Comparison of ENCODE assay signal across 20 mouse cellular contexts in genomic region chr11:109497990-109498389, GRCm38 (mm10). TPM values are rescaled to one million over a fixed set of nuclear protein-coding genes. Genes with fewer than 3 reads are reported as not detected.
DNase-seq lines count a peak whose midpoint lies in the region; ATAC-seq and TF ChIP-seq lines count a peak whose summit lies in the region.
"Had no signal": no experiment of that assay in that cellular context is flagged by ENCODE, and none has a peak within 500 bp of the region (broad histone marks: within the 10 kb centered on the region; RNA-seq: fewer than 3 reads in every experiment).

No protein-coding gene starts in this region.

- TF ChIP-seq EP300 in heart, postnatal 0 days (IDR thresholded peaks at IDR 0.05; ENCODE audit: low read depth), result no peak

- H3K4me3 ChIP-seq in forebrain, embryonic 10.5 days, result no peak overlapping the region
- no peak overlapping the region for H3K4me3 ChIP-seq in forebrain, embryonic 12.5 days (replicated peaks)
- H3K4me3 ChIP-seq in heart, postnatal 0 days (ENCODE audit: low read depth, low read length), result no peak overlapping the region
- H3K4me3 ChIP-seq in midbrain, embryonic 13.5 days (replicated peaks), result no peak overlapping the region
- no peak overlapping the region for H3K4me3 ChIP-seq in midbrain, embryonic 15.5 days
- H3K4me3 ChIP-seq: embryonic facial prominence, embryonic 12.5 days; layer of hippocampus, adult 2 months; limb, embryonic 12.5 days; liver, embryonic 15.5 days; neural tube, embryonic 13.5 days had no signal

- WGBS in forebrain, embryonic 10.5 days, result 91% methylated on average over 9 of the region's 9 CpGs
- WGBS in forebrain, embryonic 12.5 days, result 88% methylated on average over 9 of the region's 9 CpGs
- WGBS in heart, postnatal 0 days, result 68% methylated on average over 9 of the region's 9 CpGs
- 86% methylated on average over 9 of the region's 9 CpGs for WGBS in midbrain, embryonic 13.5 days
- WGBS in midbrain, embryonic 15.5 days, result 81% methylated on average over 9 of the region's 9 CpGs

- no peaks in the 10 kb centered on the region for H3K27me3 ChIP-seq in forebrain, embryonic 10.5 days (ENCODE audit: poor library complexity, severe bottlenecking)
- no peaks in the 10 kb centered on the region for H3K27me3 ChIP-seq in forebrain, embryonic 12.5 days
- no peaks in the 10 kb centered on the region for H3K27me3 ChIP-seq in heart, postnatal 0 days (ENCODE audit: control insufficient read depth, insufficient read depth, low read length)
- H3K27me3 ChIP-seq in midbrain, embryonic 13.5 days, result no peaks in the 10 kb centered on the region
- H3K27me3 ChIP-seq in midbrain, embryonic 15.5 days (replicated peaks), result no peaks in the 10 kb centered on the region
- H3K27me3 ChIP-seq: CH12.LX; embryonic facial prominence, embryonic 12.5 days; liver, embryonic 15.5 days; neural tube, embryonic 13.5 days had no signal

- ATAC-seq in forebrain, embryonic 12.5 days (ENCODE audit: low FRiP score), result no peak
- ATAC-seq in heart, postnatal 0 days (ENCODE audit: insufficient read depth, low read depth), result no peak
- ATAC-seq in midbrain, embryonic 13.5 days, result no peak
- ATAC-seq in midbrain, embryonic 15.5 days (replicated peaks), result no peak
- ATAC-seq in monocyte, adult 5-6 weeks (replicated peaks; ENCODE audit: insufficient number of reproducible peaks, low FRiP score, low TSS enrichment, poor library complexity, severe bottlenecking), result no peak

- no peak for TF ChIP-seq CTCF in heart, postnatal 0 days (IDR thresholded peaks at IDR 0.05; ENCODE audit: low read depth)

- intact Hi-C loops in heart, postnatal 10 days (cut with DNase I), result no loop called here

- H3K36me3 ChIP-seq in forebrain, embryonic 10.5 days (replicated peaks), result no peaks in the 10 kb centered on the region
- H3K36me3 ChIP-seq in forebrain, embryonic 12.5 days (replicated peaks), result no peaks in the 10 kb centered on the region
- no peaks in the 10 kb centered on the region for H3K36me3 ChIP-seq in heart, postnatal 0 days (replicated peaks; ENCODE audit: control insufficient read depth, insufficient read depth, low read length)
- no peaks in the 10 kb centered on the region for H3K36me3 ChIP-seq in midbrain, embryonic 13.5 days
- no peaks in the 10 kb centered on the region for H3K36me3 ChIP-seq in midbrain, embryonic 15.5 days (replicated peaks)
- H3K36me3 ChIP-seq: embryonic facial prominence, embryonic 12.5 days; limb, embryonic 12.5 days; liver, embryonic 15.5 days; neural tube, embryonic 13.5 days had no signal

- H3K4me2 ChIP-seq in forebrain, embryonic 12.5 days, result no peak overlapping the region
- 0 out of 2 replicates have a peak overlapping the region, but pooled peaks have one; percentile 10 for H3K4me2 ChIP-seq in heart, postnatal 0 days (ENCODE audit: low read depth, low read length)
- no peak overlapping the region for H3K4me2 ChIP-seq in midbrain, embryonic 13.5 days (replicated peaks)
- H3K4me2 ChIP-seq in midbrain, embryonic 15.5 days, result no peak overlapping the region
- H3K4me2 ChIP-seq: embryonic facial prominence, embryonic 12.5 days; heart, embryonic 11.5 days; hindbrain, embryonic 14.5 days; limb, embryonic 12.5 days; liver, embryonic 15.5 days; neural tube, embryonic 13.5 days had no signal

- H3K27ac ChIP-seq in forebrain, embryonic 10.5 days, result peak overlapping the region; percentile 53; the same call in 1 of the 2 replicates
- no peak overlapping the region for H3K27ac ChIP-seq in forebrain, embryonic 12.5 days
- H3K27ac ChIP-seq in heart, postnatal 0 days (ENCODE audit: low read depth), result no peak overlapping the region
- H3K27ac ChIP-seq in midbrain, embryonic 13.5 days, result peak overlapping the region; percentile 14; the same call in 1 of the 2 replicates
- H3K27ac ChIP-seq in midbrain, embryonic 15.5 days, result no peak overlapping the region
- H3K27ac ChIP-seq: embryonic facial prominence, embryonic 12.5 days; hindbrain, embryonic 14.5 days; layer of hippocampus, adult 2 months; limb, embryonic 12.5 days; liver, embryonic 15.5 days; neural tube, embryonic 13.5 days had no signal

- H3K9ac ChIP-seq in forebrain, embryonic 12.5 days, result no peak overlapping the region
- H3K9ac ChIP-seq in heart, postnatal 0 days (replicated peaks; ENCODE audit: low read depth, low read length), result no peak overlapping the region
- no peak overlapping the region for H3K9ac ChIP-seq in midbrain, embryonic 13.5 days (replicated peaks)
- no peak overlapping the region for H3K9ac ChIP-seq in midbrain, embryonic 15.5 days
- H3K9ac ChIP-seq: embryonic facial prominence, embryonic 12.5 days; hindbrain, embryonic 14.5 days; limb, embryonic 12.5 days; liver, embryonic 15.5 days; neural tube, embryonic 13.5 days had no signal

- H3K9me3 ChIP-seq in forebrain, embryonic 10.5 days, result no peaks in the 10 kb centered on the region
- no peaks in the 10 kb centered on the region for H3K9me3 ChIP-seq in forebrain, embryonic 12.5 days
- H3K9me3 ChIP-seq in heart, postnatal 0 days (replicated peaks; ENCODE audit: control insufficient read depth, low read length), result no peaks in the 10 kb centered on the region
- no peaks in the 10 kb centered on the region for H3K9me3 ChIP-seq in midbrain, embryonic 13.5 days
- no peaks in the 10 kb centered on the region for H3K9me3 ChIP-seq in midbrain, embryonic 15.5 days
- H3K9me3 ChIP-seq: embryonic facial prominence, embryonic 12.5 days; limb, embryonic 12.5 days; liver, embryonic 15.5 days; neural tube, embryonic 13.5 days had no signal

- H3K4me1 ChIP-seq in forebrain, embryonic 10.5 days, result peaks cover 37% of the 10 kb centered on the region
- peaks cover 22% of the 10 kb centered on the region for H3K4me1 ChIP-seq in forebrain, embryonic 12.5 days
- H3K4me1 ChIP-seq in heart, postnatal 0 days (ENCODE audit: control insufficient read depth, insufficient read depth), result peaks cover 18% of the 10 kb centered on the region
- peaks cover 22% of the 10 kb centered on the region for H3K4me1 ChIP-seq in midbrain, embryonic 13.5 days (replicated peaks)
- peaks cover 20% of the 10 kb centered on the region for H3K4me1 ChIP-seq in midbrain, embryonic 15.5 days
- H3K4me1 ChIP-seq: embryonic facial prominence, embryonic 12.5 days had no signal

- no peak for DNase-seq in forebrain, embryonic 10.5 days (ENCODE audit: extremely low spot score, low spot score)
- no peak for DNase-seq in heart, postnatal 0 days (ENCODE audit: low spot score)
- DNase-seq in heart, postnatal 10 days, result no peak
- DNase-seq in ovary, postnatal 10 days (ENCODE audit: low spot score), result no peak
- DNase-seq: cerebellum, postnatal 25 days; kidney, adult 2 months; right cerebral cortex, postnatal 4 days; thymus, postnatal 14 days had no signal

RNA-seq across cellular contexts. Expression of gene Slc16a6, which starts 24.6 kb away (rescaled TPM):
- polyA plus RNA-seq in forebrain, embryonic 10.5 days (2016; fragmentation: Nextera tagmentation; extraction: Ambion mirVana), result 6.5 and 6.8 TPM in 2 replicates
- polyA plus RNA-seq in forebrain, embryonic 12.5 days (2016; fragmentation: Nextera tagmentation; extraction: Ambion mirVana), result 4.0 and 5.4 TPM in 2 replicates
- total RNA-seq in heart, postnatal 0 days (2014; rRNA removed; ENCODE audit: low replicate concordance), result 11.9 and 13.2 TPM in 2 replicates
- polyA plus RNA-seq in heart, postnatal 0 days (2015; fragmentation: Nextera tagmentation; extraction: Ambion mirVana), result 4.6 and 8.2 TPM in 2 replicates
- total RNA-seq in heart, postnatal 10 days (2021), result 10 to 100 TPM; 13.9 to 14.6 TPM
- polyA plus RNA-seq in midbrain, embryonic 13.5 days (2015; fragmentation: Nextera tagmentation; extraction: Ambion mirVana), result 3.1 and 4.4 TPM in 2 replicates
- polyA plus RNA-seq in midbrain, embryonic 15.5 days (2015; fragmentation: Nextera tagmentation; extraction: Ambion mirVana), result 4.1 and 4.3 TPM in 2 replicates
- 9.1 to 20.3 TPM (median 11.3 TPM) in 3 replicates for total RNA-seq in monocyte, adult 5-6 weeks (2017)

RNA-seq across cellular contexts. Expression of gene Arsg, which starts 24.8 kb away (rescaled TPM):
- polyA plus RNA-seq in forebrain, embryonic 10.5 days (2016; fragmentation: Nextera tagmentation; extraction: Ambion mirVana), result 2.2 and 2.8 TPM in 2 replicates
- 2.4 and 2.6 TPM in 2 replicates for polyA plus RNA-seq in forebrain, embryonic 12.5 days (2016; fragmentation: Nextera tagmentation; extraction: Ambion mirVana)
- 4.3 and 5.9 TPM in 2 replicates for total RNA-seq in heart, postnatal 0 days (2014; rRNA removed; ENCODE audit: low replicate concordance)
- polyA plus RNA-seq in heart, postnatal 0 days (2015; fragmentation: Nextera tagmentation; extraction: Ambion mirVana), result 3.8 and 4.3 TPM in 2 replicates
- 1 to 10 TPM; 4.3 to 4.4 TPM for total RNA-seq in heart, postnatal 10 days (2021)
- 2.6 and 3.1 TPM in 2 replicates for polyA plus RNA-seq in midbrain, embryonic 13.5 days (2015; fragmentation: Nextera tagmentation; extraction: Ambion mirVana)
- polyA plus RNA-seq in midbrain, embryonic 15.5 days (2015; fragmentation: Nextera tagmentation; extraction: Ambion mirVana), result 3.7 and 5.0 TPM in 2 replicates
- total RNA-seq in monocyte, adult 5-6 weeks (2017), result 0.96 to 2.5 TPM (median 1.1 TPM) in 3 replicates

Comparison
In these comparisons a context has a peak if more than half of its experiments do, and no peak if none do; other contexts are left out.
1. H3K27ac ChIP-seq: peak in forebrain, embryonic 10.5 days (single experiment) and midbrain, embryonic 13.5 days (single experiment); none in forebrain, embryonic 12.5 days (single experiment), heart, postnatal 0 days (single experiment) and midbrain, embryonic 15.5 days (single experiment).